Mouse (Mus musculus) cerebellum, adult 2 months (tissue): Measurements from ENCODE around the gene Cend1. TPM values are rescaled to one million over a fixed set of nuclear protein-coding genes. Genes with fewer than 3 reads are reported as not detected.
A peak's percentile ranks its signal among the peaks of the same experiment; 100 is the strongest.

Experiments used
- DNase-seq, 2 experiments: peaks; one replicate each; pipeline ENCODE4 v3.0.0; 2021
- H3K27ac ChIP-seq: fragments of 200-500 bp; 2 replicates; pipeline ENCODE4 v1.5.1; 2012; ENCODE audit warnings: low read length, control low read depth, inconsistent platforms; ENCODE audit not compliant: insufficient read depth
- H3K27me3 ChIP-seq: fragments of 200-500 bp; 2 replicates; pipeline ENCODE4 v1.6.1; 2012; ENCODE audit warnings: inconsistent platforms, mild to moderate bottlenecking, low read length, moderate library complexity; ENCODE audit not compliant: control insufficient read depth, insufficient read depth
- H3K4me1 ChIP-seq: fragments of 200-500 bp; 2 replicates; pipeline ENCODE4 v1.6.1; 2011; ENCODE audit warnings: low read length; ENCODE audit not compliant: control insufficient read depth, insufficient read depth
- H3K4me3 ChIP-seq: fragments of 200-500 bp; replicated peaks from 2 replicates; pipeline ENCODE3; 2011; ENCODE audit warnings: mild to moderate bottlenecking, low read depth, low read length, control low read depth; ENCODE audit not compliant: insufficient read depth
- CTCF ChIP-seq: fragments of 200-500 bp; IDR thresholded peaks from 2 replicates; pipeline ENCODE4 v1.5.1; 2011; ENCODE audit warnings: low read depth, mild to moderate bottlenecking, control low read depth, low read length, moderate library complexity, borderline replicate concordance; ENCODE audit not compliant: insufficient read depth
- POLR2A ChIP-seq: fragments of 200-500 bp; IDR thresholded peaks from 2 replicates; pipeline ENCODE4 v1.6.1; 2011; ENCODE audit warnings: low read length, control low read depth, borderline replicate concordance; ENCODE audit not compliant: insufficient read depth
- WGBS: fragments of 180-500 bp; shearing (Covaris S2); methylation state at CpG from one replicate; pipeline ENCODE4 v1.1.7; 2018; 5-methylcytosine and 5-hydroxymethylcytosine counted together
- polyA plus RNA-seq: library from polyadenylated mRNA; depleted of rRNA; stranded (reverse); fragments of >200 nt; gene quantifications from 2 replicates; pipeline ENCODE4 v1.2.3, GENCODE M21; 2012

Cend1 gene
- polyA plus RNA-seq, 1 experiment = 402 TPM

DNA sequence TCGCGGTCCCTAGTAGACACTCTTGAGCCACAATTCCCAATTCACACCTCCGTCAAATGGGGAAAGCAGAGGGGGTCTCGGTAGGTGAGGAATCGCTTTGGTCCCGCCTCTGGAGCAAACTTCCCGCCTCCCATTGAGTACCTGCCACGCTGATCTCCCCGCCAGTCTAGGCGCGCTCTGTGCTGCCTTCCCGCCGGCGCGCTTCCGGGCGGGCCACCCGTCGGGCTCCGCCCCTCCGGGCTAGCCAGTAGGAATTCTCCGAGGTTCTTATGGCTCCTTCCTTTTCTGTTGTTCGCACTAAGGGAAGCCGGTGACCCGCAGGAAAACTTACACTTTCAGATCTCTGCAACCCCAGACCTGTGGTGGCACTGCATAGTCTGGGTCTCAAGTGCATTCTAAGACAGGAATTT, 14.5 kb upstream of the Cend1 start, which contains the start of gene Pidd1:
Gene Pidd1 (minus strand): TSS at position 198 of the 410 bp plus-strand sequence.
- WGBS = 2% methylated on average over 25 of the region's 25 CpGs
- DNase-seq = peak; percentile 32 to 33
- no peaks in the 10 kb centered on the region for H3K27me3 ChIP-seq
- peaks cover 16% of the 10 kb centered on the region for H3K4me1 ChIP-seq
- H3K27ac ChIP-seq = no peak within 1 kb of the TSS
- TF ChIP-seq POLR2A = no peak
- TF ChIP-seq CTCF = no peak
- H3K4me3 ChIP-seq = peak within 1 kb of the TSS; percentile 17

DNA sequence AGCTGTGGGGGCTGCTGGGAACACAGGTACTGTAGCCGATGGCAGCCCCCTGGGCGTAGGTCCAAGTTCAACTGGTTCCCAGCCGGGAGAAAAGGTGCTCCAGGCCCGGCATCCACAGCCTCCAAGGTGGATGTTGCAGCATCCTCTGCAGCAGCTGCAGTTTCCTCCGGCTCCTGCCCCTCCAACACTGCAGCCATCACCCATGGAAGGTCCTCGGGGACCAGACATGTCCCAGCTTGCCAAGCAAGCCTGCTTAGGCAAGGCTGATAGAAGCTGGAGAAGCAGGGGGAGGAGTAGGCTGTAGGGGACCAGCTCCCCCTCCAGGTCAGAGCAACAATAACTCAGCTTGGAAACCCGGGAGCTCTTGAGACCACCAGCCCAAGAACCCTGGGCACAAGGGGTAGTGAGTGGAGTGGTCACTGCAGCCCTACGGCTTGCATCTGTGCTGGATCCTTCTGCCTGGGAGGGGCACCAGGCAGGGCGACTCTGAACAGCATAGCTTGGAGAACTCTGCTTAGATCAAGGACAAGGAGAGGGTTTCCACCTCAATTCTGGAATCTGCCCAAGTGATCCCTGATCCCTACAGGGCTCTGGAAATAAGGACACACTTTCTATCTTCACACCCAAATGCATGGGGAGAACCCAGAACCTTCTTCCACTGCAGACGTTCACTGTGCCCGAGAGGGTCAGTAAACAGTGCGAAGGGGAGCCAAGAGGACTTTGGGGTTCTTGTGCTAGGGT, 14.0 kb upstream of the Cend1 start:
- peak overlapping the region; percentile 17 for H3K4me3 ChIP-seq
- WGBS = 23% methylated on average over 12 of the region's 12 CpGs
- no peaks in the 10 kb centered on the region for H3K27me3 ChIP-seq
- no peak overlapping the region for H3K27ac ChIP-seq
- peaks cover 19% of the 10 kb centered on the region for H3K4me1 ChIP-seq
- no peak for TF ChIP-seq POLR2A
- TF ChIP-seq CTCF = no peak
- DNase-seq = peak in 1 of 2 experiments; percentile 23

DNA sequence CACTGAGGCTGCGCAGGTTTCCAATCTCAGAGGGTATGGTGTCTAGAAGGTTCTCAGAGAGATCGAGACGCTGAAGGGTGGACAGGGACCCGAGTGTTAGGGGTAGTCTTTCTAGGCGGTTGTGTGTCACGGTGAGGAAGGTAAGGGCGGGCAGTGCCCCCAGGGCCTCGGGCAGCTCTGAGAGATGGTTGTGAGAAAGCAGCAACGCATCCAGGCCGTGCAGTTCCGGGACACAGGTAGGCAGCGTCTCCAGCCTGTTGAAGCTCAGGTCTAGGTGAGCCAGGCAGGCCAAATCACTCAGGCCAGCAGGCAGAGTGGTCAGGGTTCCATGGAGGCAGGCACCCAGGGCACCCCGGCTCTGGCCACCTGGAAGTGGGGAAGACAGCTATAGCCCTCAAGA, 12.9 kb upstream of the Cend1 start:
- TF ChIP-seq CTCF = no peak
- no peak for TF ChIP-seq POLR2A
- Histone ChIP-seq H3K4me3 (no peak overlapping the region), H3K27me3 (no peaks in the 10 kb centered on the region), H3K4me1 (peaks cover 26% of the 10 kb centered on the region), H3K27ac (no peak overlapping the region)
- DNase-seq = peak in 1 of 2 experiments; percentile 8
- WGBS = 88% methylated on average over 13 of the region's 13 CpGs

DNA sequence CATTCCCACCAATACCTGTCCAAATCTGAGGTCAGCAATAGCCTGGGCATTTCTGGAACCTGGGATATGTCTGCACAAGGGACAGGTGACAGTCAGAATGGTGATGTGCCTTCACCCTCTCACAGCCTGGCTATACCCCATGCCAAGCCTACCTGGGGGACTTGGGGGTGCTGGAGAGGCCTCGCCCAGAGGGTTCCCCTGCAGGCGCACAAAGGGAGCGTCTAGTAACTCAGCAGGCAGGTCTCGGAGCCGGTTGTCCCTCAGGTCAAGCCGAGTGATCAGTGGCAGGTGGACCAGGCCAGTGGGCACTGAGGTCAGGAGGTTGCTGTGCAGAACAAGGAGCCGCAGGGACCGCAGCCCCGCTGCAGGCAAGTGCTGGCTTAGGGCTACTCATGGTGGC, 12.2 kb upstream of the Cend1 start:
- TF ChIP-seq POLR2A = no peak
- no peak for TF ChIP-seq CTCF
- WGBS = 93% methylated on average over 9 of the region's 9 CpGs
- H3K27ac ChIP-seq = no peak overlapping the region

DNA sequence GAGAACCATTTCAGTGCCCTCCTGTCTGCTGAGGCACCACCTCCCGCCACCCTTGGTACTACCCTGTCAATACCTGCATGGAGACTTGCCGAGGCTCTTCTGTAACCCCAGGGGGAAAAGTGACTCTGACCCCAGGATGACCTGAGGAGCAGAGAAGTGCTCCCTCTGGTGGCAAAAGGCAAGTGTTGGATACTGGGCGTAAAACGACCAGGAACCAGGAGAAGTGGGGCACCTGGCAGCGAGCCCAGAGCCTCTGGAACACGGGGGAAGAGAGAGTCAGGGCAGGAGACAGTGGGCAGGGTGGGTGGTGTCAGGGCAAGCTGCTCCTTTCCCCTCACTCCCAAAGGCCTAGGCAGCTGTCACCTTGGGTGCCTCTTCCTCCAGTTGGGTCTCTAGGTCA, 11.3 kb upstream of the Cend1 start:
- H3K4me3 ChIP-seq = no peak overlapping the region
- no peak for TF ChIP-seq POLR2A
- peak; percentile 80 for TF ChIP-seq CTCF
- no peaks in the 10 kb centered on the region for H3K27me3 ChIP-seq
- peaks cover 31% of the 10 kb centered on the region for H3K4me1 ChIP-seq
- WGBS = 18% methylated on average over 6 of the region's 6 CpGs
- no peak overlapping the region for H3K27ac ChIP-seq
- DNase-seq = peak; percentile 70 to 72

More for the DNA sequence above, 12.2 kb upstream of the Cend1 start:
- H3K27me3 ChIP-seq = no peaks in the 10 kb centered on the region
- H3K4me1 ChIP-seq = peaks cover 26% of the 10 kb centered on the region
- H3K4me3 ChIP-seq = no peak overlapping the region
- peak in 1 of 2 experiments; percentile 17 for DNase-seq

DNA sequence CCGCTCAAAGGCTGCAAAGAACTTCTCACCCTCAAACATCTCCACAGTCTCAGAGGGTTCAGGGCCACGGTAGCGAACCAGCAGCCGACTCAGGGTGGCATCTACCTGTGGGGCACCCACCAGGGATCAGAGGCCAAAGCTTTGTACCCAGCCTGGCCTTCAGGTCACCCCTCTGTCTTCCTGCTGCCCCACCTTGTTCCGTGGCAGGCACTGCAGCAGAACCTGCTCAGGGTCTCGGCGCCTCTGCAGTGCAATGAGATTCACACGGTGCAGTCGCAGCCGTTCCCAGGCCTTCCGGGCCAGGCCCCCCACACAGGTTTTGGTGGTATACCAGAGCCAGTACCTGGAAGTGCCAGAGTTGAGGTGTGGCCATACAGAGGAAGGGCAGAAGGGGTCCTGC, 10.5 kb upstream of the Cend1 start:
- Histone ChIP-seq H3K27ac (no peak overlapping the region), H3K4me3 (no peak overlapping the region), H3K27me3 (no peaks in the 10 kb centered on the region), H3K4me1 (peaks cover 32% of the 10 kb centered on the region)
- WGBS = 94% methylated on average over 11 of the region's 11 CpGs
- TF ChIP-seq POLR2A (no peak), CTCF (no peak)
- peak; percentile 21 to 32 for DNase-seq

DNA sequence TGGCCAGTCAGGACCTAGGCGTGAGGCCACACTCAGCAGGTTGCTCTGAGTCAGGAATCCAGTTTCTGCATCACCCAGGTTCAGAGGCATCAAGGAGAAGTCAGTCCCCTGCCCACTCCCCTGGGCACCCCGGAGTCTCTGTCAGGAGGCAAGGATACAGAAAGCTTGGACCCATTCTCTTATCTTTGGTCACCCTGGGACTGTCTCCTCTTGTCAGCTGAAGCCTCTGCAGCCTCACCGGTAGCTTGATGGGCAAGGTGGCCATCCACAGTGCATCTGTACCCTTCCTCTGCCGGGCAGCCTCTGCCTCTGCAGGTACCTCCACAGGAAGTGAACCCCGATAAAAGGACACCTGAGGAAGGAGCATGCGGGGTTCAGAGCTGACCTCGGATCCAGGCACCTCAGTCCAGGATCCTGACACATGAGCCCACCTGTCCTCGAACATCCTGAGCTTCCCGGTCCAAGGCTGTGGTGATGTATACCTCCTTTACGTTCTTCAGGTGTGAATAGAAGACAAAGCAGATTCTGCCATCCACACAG, 9.9 kb upstream of the Cend1 start:
- TF ChIP-seq CTCF (no peak), POLR2A (no peak)
- H3K4me1 ChIP-seq = peaks cover 32% of the 10 kb centered on the region
- H3K4me3 ChIP-seq = no peak overlapping the region
- 86% methylated on average over 10 of the region's 10 CpGs for WGBS
- no peaks in the 10 kb centered on the region for H3K27me3 ChIP-seq
- H3K27ac ChIP-seq = 0 out of 2 replicates have a peak overlapping the region, but pooled peaks have one; percentile 22
- peak in 1 of 2 experiments; percentile 25 for DNase-seq

DNA sequence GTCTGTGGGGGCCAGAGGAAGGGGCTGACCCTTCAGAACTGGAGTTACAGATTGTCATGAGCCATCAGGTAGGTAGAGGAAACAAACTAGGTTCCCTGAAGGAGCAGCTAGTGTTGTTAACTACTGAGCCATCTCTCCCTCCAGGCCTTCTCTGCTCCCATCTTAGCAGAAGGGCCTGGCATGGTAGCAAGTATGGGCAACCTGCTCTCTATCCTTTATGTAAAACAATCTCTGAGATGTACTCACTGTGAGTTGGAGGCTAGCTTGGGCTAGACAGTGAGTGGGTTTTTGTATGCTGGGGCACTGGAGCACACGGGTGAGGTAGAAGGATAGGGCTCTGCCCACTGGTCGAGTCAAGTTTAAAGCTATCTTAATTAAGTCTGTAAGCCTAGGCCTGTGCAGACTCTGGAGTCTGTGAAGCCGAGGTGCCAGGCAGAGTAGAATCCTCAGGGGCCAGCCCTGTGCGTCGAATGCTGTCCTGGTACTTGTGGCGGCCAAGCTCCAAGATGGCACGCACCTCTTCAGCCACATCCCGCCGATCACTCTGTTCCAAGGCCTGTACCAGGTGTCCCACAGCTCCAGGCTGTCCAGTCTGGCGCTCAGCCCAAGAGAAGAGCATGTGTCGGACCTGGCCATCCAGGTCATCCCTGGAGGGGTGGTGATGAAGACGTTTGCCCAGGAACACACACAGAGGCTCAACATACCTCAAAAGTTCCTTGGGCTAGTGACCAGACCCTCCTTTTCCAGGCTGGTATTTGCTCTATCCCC, 9.1 kb upstream of the Cend1 start:
- peak overlapping the region; percentile 99 for H3K27ac ChIP-seq
- peaks cover 32% of the 10 kb centered on the region for H3K4me1 ChIP-seq
- 16% methylated on average over 12 of the region's 12 CpGs for WGBS
- DNase-seq = peak; percentile 82 to 91
- no peak overlapping the region for H3K4me3 ChIP-seq
- no peaks in the 10 kb centered on the region for H3K27me3 ChIP-seq
- TF ChIP-seq CTCF (no peak), POLR2A (no peak)
